Mouse (Mus musculus): ENCODE measurements at regions not wholly inside any gene's neighbourhood (a gene's known extent, or its start where the extent isn't known, plus 50 kb on each side); places are given as distances from the start of the nearest gene placed in this dataset.

GRCm38 (mm10) chr17:59232251-59232650 lies 219.1 kb upstream of the Nudt12 start:
- no peak overlapping the region for H3K4me2 ChIP-seq (ENCODE audit: low read length)
- ATAC-seq: no peak
- H3K27ac ChIP-seq (ENCODE audit: low read depth, low read length): no peak overlapping the region
- no peaks in the 10 kb centered on the region for H3K4me1 ChIP-seq (ENCODE audit: control insufficient read depth, insufficient read depth, low read depth, low read length)
- H3K9me3 ChIP-seq (ENCODE audit: control insufficient read depth, low read length): no peaks in the 10 kb centered on the region
- H3K9ac ChIP-seq (ENCODE audit: low read depth, low read length): no peak overlapping the region
- H3K36me3 ChIP-seq (ENCODE audit: control insufficient read depth, insufficient read depth, low read length): no peaks in the 10 kb centered on the region
- 87% methylated on average over 2 of the region's 2 CpGs for WGBS
- no peak overlapping the region for H3K4me3 ChIP-seq (ENCODE audit: low read length)
- H3K27me3 ChIP-seq (replicated peaks; ENCODE audit: control insufficient read depth, insufficient read depth, low read length): no peaks in the 10 kb centered on the region
